Mouse (Mus musculus): Measurements from ENCODE around the gene Olfr749.
"Not testable (repeated sequence)": the region's sequence is repeated elsewhere in the genome, so short reads cannot be mapped to it uniquely, and the experiment has no call there.

Olfr749 gene

DNA sequence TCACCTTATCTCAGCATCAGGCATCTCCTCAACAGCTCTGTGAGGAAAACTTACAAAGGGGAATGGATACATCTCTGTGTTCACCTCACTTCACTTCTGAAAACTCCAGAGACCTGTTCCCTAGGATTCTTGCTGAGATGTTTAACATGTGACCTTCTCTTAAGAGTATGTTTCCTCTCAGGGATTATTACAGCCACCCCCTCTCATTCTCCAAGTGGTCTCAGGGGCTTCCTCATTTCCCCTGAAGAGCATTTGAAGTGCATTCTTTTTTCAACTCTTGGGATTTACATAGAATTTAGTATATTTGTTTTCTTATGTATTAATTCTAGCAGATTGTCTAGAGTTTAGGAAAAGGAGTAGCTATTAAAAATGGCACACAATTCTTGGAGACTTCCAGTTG is at the start of gene Olfr749:
Gene Olfr749, minus strand, starts transcription at position 101 of the 400 bp plus-strand sequence.
- DNase-seq = no peak

GRCm38 (mm10) chr14:50788157-50788556 is 43.3 kb upstream of the Olfr749 start:
- DNase-seq = no peak

GRCm38 (mm10) chr14:50785251-50785637 is 40.4 kb upstream of the Olfr749 start, which contains the start of gene Ttc5:
TSS of gene Ttc5 (minus strand) at chr14:50785519.
- DNase-seq = peak; percentile 93

DNA sequence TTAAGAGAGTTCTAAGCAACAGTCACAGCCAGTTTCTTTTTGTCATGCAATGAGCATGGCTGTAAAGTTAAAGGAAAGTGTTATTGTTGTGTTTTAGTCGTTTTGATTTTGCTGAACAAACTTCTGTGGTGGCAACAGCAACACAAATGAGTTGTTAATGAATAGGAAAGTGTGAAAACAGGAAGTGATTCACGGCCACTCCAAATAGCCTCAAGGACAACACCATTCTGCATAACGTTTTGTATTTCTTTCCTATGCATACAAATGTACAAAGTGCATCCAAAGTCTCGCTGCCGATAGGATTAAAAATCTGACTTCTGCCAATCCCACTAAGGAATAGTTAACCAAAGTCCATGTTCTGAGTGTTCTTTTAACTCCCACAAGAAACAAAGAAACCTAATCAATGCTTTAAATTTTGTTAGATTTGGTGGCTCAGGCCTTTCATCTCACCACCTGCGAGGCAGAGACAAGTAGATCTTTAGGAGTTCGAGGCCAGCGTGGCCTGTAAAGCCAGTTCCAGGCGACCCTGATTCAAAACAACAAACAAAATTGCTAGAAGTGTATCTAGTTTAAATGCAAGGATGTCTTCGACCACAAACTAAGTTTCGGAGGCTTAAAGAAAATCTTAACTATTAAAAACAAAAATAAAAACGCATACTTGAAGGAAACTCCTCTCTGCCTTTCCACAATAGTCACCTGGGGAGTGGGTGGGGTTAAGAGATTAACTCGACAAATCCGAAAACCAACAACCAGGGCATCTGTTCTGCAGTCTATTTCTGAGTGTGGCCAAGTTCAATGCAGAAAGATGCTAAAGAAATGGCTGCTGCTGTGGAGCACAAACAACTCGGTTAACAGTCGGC is 39.7 kb upstream of the Olfr749 start:
- no peak for DNase-seq

- no peak for DNase-seq
These were observed 37.3 kb upstream of the Olfr749 start for GRCm38 (mm10) chr14:50782166-50782565.

- DNase-seq = no peak
These were observed 26.4 kb upstream of the Olfr749 start for GRCm38 (mm10) chr14:50771342-50771741.

DNA sequence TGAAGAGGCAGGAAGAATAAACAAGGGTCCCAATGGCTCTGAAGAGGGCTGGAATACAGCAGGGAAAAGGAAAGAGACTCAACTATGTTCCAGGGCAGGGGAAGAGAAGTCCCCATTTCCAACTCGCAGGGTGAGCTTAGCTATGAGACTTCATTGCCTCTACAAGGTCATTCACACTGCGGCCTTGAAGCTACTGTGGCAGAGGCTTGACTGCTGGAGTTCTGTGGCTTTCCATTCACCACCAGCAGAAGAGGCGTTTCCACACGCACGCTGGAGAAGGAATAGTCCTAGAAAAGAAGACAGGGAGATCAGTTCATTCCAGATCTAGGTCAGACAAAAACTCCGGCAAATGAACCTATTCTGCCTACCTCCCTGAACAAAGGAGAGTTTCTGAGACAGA is 20.8 kb upstream of the Olfr749 start:
- no peak for DNase-seq

- no peak for DNase-seq
These were observed 13.7 kb upstream of the Olfr749 start for GRCm38 (mm10) chr14:50758416-50759085.

GRCm38 (mm10) chr14:50741584-50741983 is 3.3 kb downstream of the Olfr749 start:
- DNase-seq = no peak

- no peak for DNase-seq
These were observed 4.6 kb downstream of the Olfr749 start for GRCm38 (mm10) chr14:50740334-50740733.

GRCm38 (mm10) chr14:50722371-50722770 is 22.5 kb downstream of the Olfr749 start:
- not testable (repeated sequence) for DNase-seq

DNA sequence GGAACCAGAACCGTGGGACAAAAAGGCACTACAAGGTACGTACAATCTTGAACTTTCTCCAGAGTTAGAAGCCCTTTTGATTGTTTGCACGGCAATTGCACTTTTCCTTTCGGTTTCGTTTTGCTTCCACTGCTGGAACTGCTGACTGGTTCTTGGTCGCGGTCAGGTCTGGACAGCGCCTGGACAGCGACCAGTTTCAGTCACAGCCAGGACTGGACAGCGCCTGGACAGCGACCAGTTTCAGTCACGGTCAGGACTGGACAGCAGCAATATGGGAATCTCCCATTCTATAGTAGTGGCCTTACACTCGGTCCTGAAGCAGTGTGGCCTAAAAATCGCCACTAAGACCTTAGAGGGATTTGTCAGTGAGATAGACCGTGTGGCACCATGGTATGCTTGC is 25.0 kb downstream of the Olfr749 start:
- DNase-seq = not testable (repeated sequence)

DNA sequence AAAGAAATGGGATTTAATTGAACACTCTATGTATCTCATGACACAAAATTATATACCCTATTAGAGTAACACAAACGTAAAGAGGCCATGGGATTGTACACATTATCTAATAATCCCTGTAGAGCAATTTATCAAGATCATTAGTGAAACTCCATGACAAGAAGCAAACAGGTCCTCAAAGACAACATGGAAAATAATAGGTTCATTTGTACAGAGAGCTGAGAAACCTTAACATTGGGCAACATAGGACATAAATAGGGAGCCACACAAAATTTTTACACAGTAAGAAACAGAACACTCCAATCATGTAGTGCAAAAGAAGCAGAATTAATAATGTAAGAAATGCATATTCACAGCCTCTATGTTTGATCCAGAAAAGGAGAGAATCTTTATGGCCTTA is 37.8 kb downstream of the Olfr749 start, which contains the start of gene Olfr748:
Gene Olfr748, plus strand, starts transcription at position 301 of the 400 bp plus-strand sequence.
- no peak for DNase-seq

DNA sequence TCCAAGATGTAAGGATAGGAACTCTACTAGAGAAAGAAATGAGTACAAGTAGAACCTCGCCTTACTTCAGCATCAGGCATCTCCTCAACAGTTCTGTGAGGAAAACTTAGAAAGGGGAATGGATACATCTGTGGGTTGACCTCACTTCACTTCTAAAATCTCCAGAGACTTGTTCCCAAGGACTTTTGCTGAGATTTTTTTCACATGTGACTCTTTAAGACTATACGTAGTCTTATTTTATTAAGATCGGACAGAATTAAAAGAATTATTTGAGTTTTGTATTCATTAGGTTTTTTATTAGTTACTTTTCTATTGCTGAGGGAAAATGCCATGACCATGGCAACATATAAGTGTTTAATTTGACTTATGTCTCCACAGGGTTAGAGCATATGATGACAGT is 51.8 kb downstream of the Olfr749 start, which contains the start of gene Olfr747:
Gene Olfr747, minus strand, starts transcription at position 101 of the 400 bp plus-strand sequence.
- DNase-seq = no peak
